Mouse (Mus musculus): Measurements from ENCODE around the gene Tstd3. TPM values are rescaled to one million over a fixed set of nuclear protein-coding genes. Genes with fewer than 3 reads are reported as not detected.

Gene Tstd3
- total RNA-seq (2012; rRNA removed) (24.6 and 25.6 TPM in 2 replicates), total RNA-seq (2014; rRNA removed) (51.0 and 57.1 TPM in 2 replicates), polyA plus RNA-seq (2012; ENCODE audit: insufficient read length, low read depth) (37.2 and 39.9 TPM in 2 replicates)

DNA sequence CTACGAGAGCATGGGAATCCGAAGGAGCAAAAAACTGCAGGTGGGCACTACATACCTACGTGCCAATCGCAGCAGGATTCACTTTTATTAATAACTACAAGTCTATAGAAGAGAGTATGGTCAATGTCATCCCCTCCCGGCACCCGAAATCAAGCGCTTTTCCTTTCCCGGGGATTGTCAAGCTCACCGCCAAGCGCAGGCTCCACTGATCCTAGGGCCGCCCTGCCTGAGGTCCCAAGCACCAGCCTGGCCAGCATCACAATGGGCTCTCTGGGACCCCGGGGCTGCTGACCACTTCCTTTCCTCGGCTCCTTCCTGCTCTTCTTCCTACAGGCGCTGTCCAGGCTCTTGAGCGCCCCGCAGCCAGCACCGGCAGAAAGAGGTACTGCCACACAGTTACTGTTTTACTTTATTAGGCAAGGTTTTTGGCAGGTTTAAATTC lies at the start of gene Tstd3, which contains the start of gene Usp45:
TSS of gene Tstd3 (minus strand) at position 350 of the 442 bp plus-strand sequence.
TSS of gene Usp45 (plus strand) at position 294 of the 442 bp plus-strand sequence.
- TF ChIP-seq ZNF384 (IDR thresholded peaks at IDR 0.05; ENCODE audit: low read depth, low read length) = no peak
- TF ChIP-seq KAT2A (IDR thresholded peaks at IDR 0.05; ENCODE audit: insufficient replicate concordance, low read length) = no peak
- TF ChIP-seq IRF4 (IDR thresholded peaks at IDR 0.05; ENCODE audit: low read depth, low read length) = peak; percentile 45; the same call in 1 of the 2 replicates
- no peak for TF ChIP-seq GABPA (IDR thresholded peaks at IDR 0.05; ENCODE audit: insufficient replicate concordance, low read depth, low read length)
- TF ChIP-seq EP300 (IDR thresholded peaks at IDR 0.05; ENCODE audit: low read length) = no peak; the same call in 1 of the 2 replicates
- no peak for TF ChIP-seq MAFK (IDR thresholded peaks at IDR 0.05; ENCODE audit: insufficient replicate concordance, low read length)
- no peak for TF ChIP-seq CHD2 (IDR thresholded peaks at IDR 0.05; ENCODE audit: low read length)
- TF ChIP-seq CHD1 (IDR thresholded peaks at IDR 0.05; ENCODE audit: low read depth, low read length) = no peak
- 0 out of 2 replicates have a peak, but pooled peaks have one; percentile 26 for TF ChIP-seq MYC (IDR thresholded peaks at IDR 0.05; ENCODE audit: low read depth, low read length)
- TF ChIP-seq MEF2A (IDR thresholded peaks at IDR 0.05; ENCODE audit: borderline replicate concordance, low read depth, low read length) = no peak
- no peak for TF ChIP-seq E2F4 (IDR thresholded peaks at IDR 0.05; ENCODE audit: insufficient replicate concordance, low read depth, low read length)
- no peak; the same call in 1 of the 2 replicates for TF ChIP-seq SIN3A (IDR thresholded peaks at IDR 0.05; ENCODE audit: low read length)
- TF ChIP-seq JUND (conservative IDR thresholded peaks at IDR 0.05; ENCODE audit: low read depth, low read length) = no peak
- no peak for TF ChIP-seq PAX5 (IDR thresholded peaks at IDR 0.05; ENCODE audit: low read length)
- peak; percentile 66 for TF ChIP-seq POLR2A (IDR thresholded peaks at IDR 0.05; ENCODE audit: low read depth, low read length)
- no peak for TF ChIP-seq BHLHE40 (IDR thresholded peaks at IDR 0.05; ENCODE audit: low read depth, low read length)
- 0 out of 2 replicates have a peak, but pooled peaks have one; percentile 33 for TF ChIP-seq ZMIZ1 (IDR thresholded peaks at IDR 0.05; ENCODE audit: low read depth, low read length)
- no peak for TF ChIP-seq ETS1 (conservative IDR thresholded peaks at IDR 0.05; ENCODE audit: low read depth, low read length)
- TF ChIP-seq UBTF (IDR thresholded peaks at IDR 0.05; ENCODE audit: low read depth, low read length) = no peak
- TF ChIP-seq SMC3 (IDR thresholded peaks at IDR 0.05; ENCODE audit: low read depth, low read length) = peak; percentile 26; the same call in 1 of the 2 replicates
- TF ChIP-seq USF1 (IDR thresholded peaks at IDR 0.05; ENCODE audit: low read depth, low read length) = no peak
- peak; percentile 62; the same call in 1 of the 2 replicates for TF ChIP-seq NELFE (IDR thresholded peaks at IDR 0.05; ENCODE audit: low read depth, low read length)
- no peak for TF ChIP-seq USF2 (conservative IDR thresholded peaks at IDR 0.05; ENCODE audit: low read depth, low read length)
- no peak for TF ChIP-seq ZC3H11A (IDR thresholded peaks at IDR 0.05; ENCODE audit: low read depth, low read length)
- TF ChIP-seq CTCF (conservative IDR thresholded peaks at IDR 0.05 in 1 of 2, IDR thresholded peaks at IDR 0.05 in 1 of 2; ENCODE audit: low read depth in 2 of 2, low read length in 2 of 2) = peak; percentile 50 to 79
- TF ChIP-seq HCFC1 (IDR thresholded peaks at IDR 0.05; ENCODE audit: low read depth, low read length) = peak; percentile 62
- no peak for TF ChIP-seq MAZ (IDR thresholded peaks at IDR 0.05; ENCODE audit: low read depth, low read length)
- TF ChIP-seq ZKSCAN1 (IDR thresholded peaks at IDR 0.05; ENCODE audit: borderline replicate concordance, low read depth, low read length) = no peak
- peak; percentile 23; the same call in 1 of the 2 replicates for TF ChIP-seq MXI1 (IDR thresholded peaks at IDR 0.05; ENCODE audit: low read depth, low read length)
- peak; percentile 84 for TF ChIP-seq ELF1 (IDR thresholded peaks at IDR 0.05; ENCODE audit: low read depth, low read length)
- no peak for TF ChIP-seq TBP (conservative IDR thresholded peaks at IDR 0.05; ENCODE audit: low read depth, low read length)
- TF ChIP-seq TCF12 (IDR thresholded peaks at IDR 0.05; ENCODE audit: low read depth, low read length) = peak; percentile 37; the same call in 1 of the 2 replicates
- TF ChIP-seq JUN (IDR thresholded peaks at IDR 0.05; ENCODE audit: insufficient read depth, low read depth, low read length) = no peak
- no peak for TF ChIP-seq MAX (IDR thresholded peaks at IDR 0.05; ENCODE audit: low read length)
- TF ChIP-seq RAD21 (IDR thresholded peaks at IDR 0.05; ENCODE audit: low read depth, low read length) = peak; percentile 34
- no peak for TF ChIP-seq POLR2AphosphoS2 (IDR thresholded peaks at IDR 0.05; ENCODE audit: low read depth, low read length)
- no peak for TF ChIP-seq NRF1 (IDR thresholded peaks at IDR 0.05; ENCODE audit: low read depth, low read length)
- no peak for TF ChIP-seq RCOR1 (conservative IDR thresholded peaks at IDR 0.05; ENCODE audit: low read depth, low read length)
- in situ Hi-C loops (cut with MboI; ENCODE audit: low pct_ligation_motif_present, low pct_unique_long_range_greater_than_20kb, low sequenced_read_pairs) = no loop called here
- dilution Hi-C loops (cut with MboI; ENCODE audit: extremely low pct_ligation_motif_present, extremely low pct_unique_long_range_greater_than_20kb, low sequenced_read_pairs) = no loop called here
- Histone ChIP-seq H3K27me3 (replicated peaks) (no peaks in the 10 kb centered on the region), H3K79me2 (replicated peaks; ENCODE audit: control insufficient read depth, extremely low read depth, insufficient read depth, poor library complexity, severe bottlenecking) (peaks cover 5% of the 10 kb centered on the region; the same call in 1 of the 2 replicates), H3K4me2 (ENCODE audit: insufficient read depth, low read depth, poor library complexity, severe bottlenecking) (peak within 1 kb of the TSS; percentile 91), H3K9me3 (replicated peaks; ENCODE audit: low read length) (peaks cover 3% of the 10 kb centered on the region), H3K27ac (ENCODE audit: insufficient read depth, low read depth) (no peak within 1 kb of the TSS), H3K36me3 (replicated peaks in 1 of 2; ENCODE audit: control insufficient read depth in 1 of 2, insufficient read depth in 1 of 2, low read length in 1 of 2) (peaks cover 0 to 4% of the 10 kb centered on the region in 2 experiments), H3K9ac (ENCODE audit: insufficient read depth, low read depth) (peak within 1 kb of the TSS; percentile 93), H3K4me1 (ENCODE audit: control insufficient read depth in 1 of 2, insufficient read depth in 2 of 2) (peaks cover 0 to 13% of the 10 kb centered on the region in 2 experiments; a peak in 2 of 4 replicates), H3K4me3 (replicated peaks in 1 of 3; ENCODE audit: low read depth in 2 of 3, low read length in 2 of 3, poor library complexity in 1 of 3) (peak within 1 kb of the TSS; percentile 80 to 96 (median 91))
- DNase-seq (ENCODE audit: extremely low read depth) = peak; percentile 78
